Mouse (Mus musculus): ENCODE results near the gene Lsm4. TPM values are rescaled to one million over a fixed set of nuclear protein-coding genes. Genes with fewer than 3 reads are reported as not detected.

Gene Lsm4
- polyA plus RNA-seq, 1 experiment from 2014 or later = 275 TPM

DNA sequence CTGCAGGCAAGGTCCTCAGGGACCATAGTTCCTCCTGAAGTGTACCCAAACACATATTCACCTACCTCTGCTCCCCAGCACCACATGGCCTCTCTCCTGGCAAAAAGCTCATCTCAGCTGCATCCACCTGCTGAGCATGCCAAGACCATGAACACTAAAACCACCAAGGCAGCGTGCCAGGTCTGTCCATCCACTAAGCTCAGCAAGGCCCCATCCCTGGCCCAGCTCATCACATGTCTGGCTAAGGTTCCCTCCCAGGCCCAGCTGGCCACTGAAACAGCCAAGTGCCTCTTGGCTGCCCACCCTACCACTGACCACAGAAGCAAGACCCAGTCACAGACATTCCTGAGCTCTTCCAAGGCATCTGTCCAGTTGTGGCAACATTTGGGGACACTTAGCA, 37.2 kb downstream of the Lsm4 start:
- no peak overlapping the region for H3K4me3 ChIP-seq (replicated peaks)
- 95% methylated on average over 1 of the region's 1 CpGs for WGBS

DNA sequence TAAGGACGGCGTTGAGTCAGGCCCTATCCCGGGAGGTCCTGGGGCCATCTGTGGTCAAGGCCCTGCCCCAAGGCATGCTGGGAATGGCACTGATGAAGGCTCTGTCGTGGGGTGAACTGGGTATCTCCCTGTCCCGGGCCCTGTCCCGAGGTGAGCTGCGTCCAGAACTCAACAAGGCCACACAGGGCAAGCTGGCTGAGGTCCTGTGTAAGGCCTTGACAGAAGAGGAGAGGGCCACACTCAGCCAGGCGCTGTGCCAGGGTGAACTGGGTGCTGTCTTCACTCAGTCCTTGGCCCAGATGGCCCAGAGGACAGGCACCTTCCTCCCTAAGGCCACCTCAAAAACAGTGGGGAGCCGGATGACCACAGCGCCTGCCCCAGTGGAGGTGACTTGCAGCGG, 38.0 kb downstream of the Lsm4 start:
- no peak for ATAC-seq (ENCODE audit: low FRiP score)
- Histone ChIP-seq H3K27me3 (0 out of 2 replicates have a peak, but pooled peaks cover 8% of the 10 kb centered on the region), H3K4me3 (replicated peaks) (no peak overlapping the region), H3K27ac (no peak overlapping the region), H3K9ac (no peak overlapping the region), H3K4me1 (no peaks in the 10 kb centered on the region), H3K9me3 (no peaks in the 10 kb centered on the region), H3K36me3 (replicated peaks) (no peaks in the 10 kb centered on the region), H3K4me2 (no peak overlapping the region)
- WGBS = 84% methylated on average over 11 of the region's 11 CpGs

More for the DNA sequence above, 37.2 kb downstream of the Lsm4 start:
- H3K9ac ChIP-seq = no peak overlapping the region
- H3K27ac ChIP-seq = no peak overlapping the region
- H3K4me2 ChIP-seq = no peak overlapping the region
- H3K9me3 ChIP-seq = no peaks in the 10 kb centered on the region
- no peaks in the 10 kb centered on the region for H3K4me1 ChIP-seq
- 0 out of 2 replicates have a peak, but pooled peaks cover 3% of the 10 kb centered on the region for H3K27me3 ChIP-seq
- H3K36me3 ChIP-seq (replicated peaks) = no peaks in the 10 kb centered on the region
- ATAC-seq (ENCODE audit: low FRiP score) = no peak

GRCm38 (mm10) chr8:70713991-70714390, 40.9 kb downstream of the Lsm4 start:
- Histone ChIP-seq H3K27me3 (peaks cover 12% of the 10 kb centered on the region), H3K4me1 (no peaks in the 10 kb centered on the region), H3K4me3 (replicated peaks) (no peak overlapping the region), H3K4me2 (no peak overlapping the region), H3K27ac (no peak overlapping the region), H3K36me3 (replicated peaks) (no peaks in the 10 kb centered on the region), H3K9ac (no peak overlapping the region), H3K9me3 (no peaks in the 10 kb centered on the region)
- 80% methylated on average over 7 of the region's 7 CpGs for WGBS
- no peak for ATAC-seq (ENCODE audit: low FRiP score)

DNA sequence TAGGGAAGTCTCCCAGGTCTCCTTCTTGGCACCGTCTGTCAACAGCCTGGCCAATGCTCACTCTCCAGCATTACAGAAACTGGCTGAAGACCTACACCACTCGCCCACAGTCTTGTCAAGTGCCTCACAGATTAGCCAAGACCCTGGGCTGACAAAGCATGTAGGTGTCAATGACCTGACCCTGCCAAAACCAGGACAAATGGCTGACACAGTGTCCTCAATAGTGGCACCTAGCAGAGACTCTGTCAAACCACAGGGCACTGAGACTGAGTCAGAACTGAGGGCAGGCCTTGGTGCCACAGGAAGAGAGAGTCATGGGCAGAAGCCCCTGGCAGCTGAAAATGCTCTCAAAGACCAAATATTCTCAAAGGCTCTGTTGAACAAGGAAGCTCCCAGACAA, 42.0 kb downstream of the Lsm4 start:
- Histone ChIP-seq H3K27me3 (peaks cover 20% of the 10 kb centered on the region), H3K4me1 (no peaks in the 10 kb centered on the region), H3K36me3 (replicated peaks) (no peaks in the 10 kb centered on the region), H3K4me3 (replicated peaks) (no peak overlapping the region), H3K9ac (no peak overlapping the region), H3K4me2 (no peak overlapping the region), H3K27ac (no peak overlapping the region), H3K9me3 (no peaks in the 10 kb centered on the region)
- 76% methylated on average over 2 of the region's 2 CpGs for WGBS
- ATAC-seq (ENCODE audit: low FRiP score) = no peak

DNA sequence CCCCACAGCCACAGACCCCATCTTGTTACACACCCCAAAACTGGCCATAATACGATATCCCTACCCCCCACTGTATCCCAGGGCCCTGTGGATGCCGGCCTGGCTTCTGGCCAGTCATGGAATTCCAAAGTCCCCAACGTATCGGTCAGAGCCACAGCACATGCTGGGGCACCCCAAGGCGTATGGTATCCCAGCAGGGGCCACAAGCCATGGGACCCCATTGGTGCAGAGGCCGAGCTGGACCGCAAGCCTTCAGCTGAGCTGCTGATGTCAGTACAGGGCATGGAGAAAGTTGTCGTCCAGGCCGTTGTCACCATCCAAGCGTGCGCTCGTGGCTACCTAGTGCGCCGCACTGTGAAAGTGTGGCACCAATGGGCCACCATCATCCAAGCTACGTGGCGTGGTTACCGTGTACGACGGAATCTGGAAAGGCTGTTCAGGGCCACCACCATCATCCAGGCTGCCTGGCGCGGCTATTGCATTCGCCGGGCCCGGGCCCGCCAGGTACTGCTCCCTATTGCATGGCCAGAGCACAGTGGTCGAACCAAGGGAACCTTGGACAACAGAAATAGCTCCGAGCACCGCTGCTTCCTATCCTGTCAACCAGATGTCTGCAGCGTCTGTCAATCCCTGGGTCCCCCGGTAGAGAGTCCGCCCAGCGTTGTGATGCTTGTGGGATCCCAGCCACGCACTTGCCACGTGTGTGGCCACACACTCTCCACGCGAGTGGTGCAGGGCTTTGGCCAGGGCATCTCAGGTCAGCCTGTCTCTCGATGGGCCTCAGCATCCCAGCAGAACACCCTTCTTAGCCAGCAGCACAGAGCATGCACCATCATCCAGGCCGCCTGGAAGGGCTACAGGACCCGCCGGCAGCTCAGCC, 43.7 kb downstream of the Lsm4 start:
- WGBS = 85% methylated on average over 40 of the region's 40 CpGs
- H3K9ac ChIP-seq = no peak overlapping the region
- H3K9me3 ChIP-seq = no peaks in the 10 kb centered on the region
- no peaks in the 10 kb centered on the region for H3K4me1 ChIP-seq
- no peak overlapping the region for H3K27ac ChIP-seq
- no peak overlapping the region for H3K4me2 ChIP-seq
- ATAC-seq (ENCODE audit: low FRiP score) = no peak
- H3K27me3 ChIP-seq = peaks cover 24% of the 10 kb centered on the region
- H3K4me3 ChIP-seq (replicated peaks) = no peak overlapping the region
- H3K36me3 ChIP-seq (replicated peaks) = no peaks in the 10 kb centered on the region

DNA sequence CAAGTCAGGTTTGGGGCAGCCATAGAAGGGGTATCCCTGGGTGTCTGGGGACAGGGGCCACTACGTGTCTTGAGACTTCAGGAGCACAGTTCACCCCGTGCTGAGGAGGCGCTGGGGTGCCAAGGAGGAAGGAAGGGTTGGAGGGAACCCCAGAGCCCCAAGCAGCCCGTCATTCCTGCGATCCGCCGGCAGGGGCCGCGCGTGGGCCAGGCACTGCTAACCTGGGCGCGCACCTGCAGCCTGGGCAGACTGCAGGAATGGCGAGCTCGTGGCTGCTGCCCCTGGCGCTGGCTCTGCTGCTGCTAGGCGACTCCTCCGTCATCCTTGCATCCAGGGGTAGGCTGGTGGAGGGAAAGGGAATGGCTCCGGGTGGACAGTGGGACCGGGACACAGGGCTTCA, 45.2 kb downstream of the Lsm4 start, which contains the start of gene Gm3336:
Gm3336 (plus strand) TSS at position 247 of the 400 bp plus-strand sequence.
- Histone ChIP-seq H3K9me3 (no peaks in the 10 kb centered on the region), H3K9ac (no peak within 1 kb of the TSS), H3K4me2 (no peak within 1 kb of the TSS), H3K4me1 (no peaks in the 10 kb centered on the region), H3K4me3 (replicated peaks) (no peak within 1 kb of the TSS), H3K27ac (no peak within 1 kb of the TSS), H3K27me3 (peaks cover 24% of the 10 kb centered on the region), H3K36me3 (replicated peaks) (no peaks in the 10 kb centered on the region)
- under 1% methylated on average over 18 of the region's 19 CpGs for WGBS
- ATAC-seq (ENCODE audit: low FRiP score) = 0 out of 2 replicates have a peak, but pooled peaks have one; percentile 25

GRCm38 (mm10) chr8:70719796-70720270, 46.8 kb downstream of the Lsm4 start:
- Histone ChIP-seq H3K27ac (no peak overlapping the region), H3K9me3 (no peaks in the 10 kb centered on the region), H3K4me2 (no peak overlapping the region), H3K9ac (no peak overlapping the region), H3K4me3 (replicated peaks) (no peak overlapping the region), H3K36me3 (replicated peaks) (no peaks in the 10 kb centered on the region), H3K4me1 (no peaks in the 10 kb centered on the region), H3K27me3 (peaks cover 29% of the 10 kb centered on the region)
- 73% methylated on average over 9 of the region's 9 CpGs for WGBS
- no peak for ATAC-seq (ENCODE audit: low FRiP score)

DNA sequence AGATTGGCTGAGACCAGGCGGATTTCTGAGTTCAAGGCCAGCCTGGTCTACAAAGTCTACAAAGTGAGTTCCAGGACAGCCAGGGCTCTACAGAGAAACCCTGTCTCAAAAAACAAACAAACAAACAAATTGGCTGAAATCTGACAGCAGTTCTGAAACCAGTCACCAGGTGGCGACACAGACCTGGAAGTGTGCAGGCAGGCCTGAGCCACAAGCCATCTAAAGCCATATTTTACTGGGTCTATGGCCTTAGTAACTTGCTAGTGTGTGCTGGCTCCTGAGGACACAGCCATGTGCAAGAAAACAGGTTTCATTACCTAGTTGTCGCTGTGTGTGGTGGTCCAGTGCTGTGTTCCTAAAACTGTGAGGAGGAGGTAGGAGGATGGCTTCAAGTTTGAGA, 47.7 kb downstream of the Lsm4 start:
- ATAC-seq (ENCODE audit: low FRiP score) = peak; percentile 60; the same call in 1 of the 2 replicates
- WGBS = 9% methylated on average over 3 of the region's 3 CpGs

GRCm38 (mm10) chr8:70721601-70722000, 48.6 kb downstream of the Lsm4 start:
- WGBS = 82% methylated on average over 8 of the region's 8 CpGs

More for the DNA sequence above, 47.7 kb downstream of the Lsm4 start:
- Histone ChIP-seq H3K4me2 (no peak overlapping the region), H3K9me3 (no peaks in the 10 kb centered on the region), H3K4me3 (replicated peaks) (no peak overlapping the region), H3K9ac (no peak overlapping the region), H3K27me3 (peaks cover 21% of the 10 kb centered on the region), H3K36me3 (replicated peaks) (no peaks in the 10 kb centered on the region), H3K27ac (no peak overlapping the region), H3K4me1 (no peaks in the 10 kb centered on the region)

DNA sequence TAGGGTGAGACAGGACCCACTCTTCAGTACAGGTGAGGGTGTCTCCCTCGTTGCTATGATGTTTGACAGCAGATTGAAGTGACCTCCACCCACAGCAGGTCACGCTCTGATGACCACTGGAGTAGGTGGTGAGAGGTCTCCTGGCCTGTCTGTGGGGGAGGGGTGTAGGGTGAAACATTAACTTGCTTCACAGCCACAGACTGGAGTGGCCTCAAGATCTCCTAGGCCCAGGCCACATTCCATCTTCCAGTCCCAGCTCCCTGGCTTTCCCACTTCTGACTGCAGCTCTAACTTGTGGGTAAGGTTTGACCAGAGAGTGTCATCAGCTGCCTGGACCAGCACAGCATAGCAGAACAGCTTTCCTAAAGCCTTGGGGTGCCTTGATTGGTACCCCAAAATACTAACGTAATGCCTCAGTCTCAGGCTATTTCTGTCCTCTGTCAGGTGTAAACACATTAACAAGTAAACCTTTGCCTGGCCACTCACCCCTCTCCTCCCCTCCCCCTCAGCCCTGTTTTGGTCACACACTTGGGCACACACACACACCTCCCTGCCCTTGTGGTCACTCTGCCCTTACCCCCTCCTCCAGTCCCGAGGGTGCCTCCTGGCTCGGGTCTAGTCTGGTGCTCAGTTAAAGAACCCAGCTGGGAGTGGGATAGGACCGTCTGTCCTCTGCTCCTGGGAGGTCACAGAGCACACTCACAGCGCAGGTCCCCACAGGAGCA, 50.6 kb downstream of the Lsm4 start, which contains the start of gene Pde4c:
Pde4c (plus strand) TSS at position 235 of the 725 bp plus-strand sequence.
- H3K9me3 ChIP-seq = no peaks in the 10 kb centered on the region

More at GRCm38 (mm10) chr8:70721601-70722000, 48.6 kb downstream of the Lsm4 start:
- Histone ChIP-seq H3K9ac (no peak overlapping the region), H3K27me3 (peaks cover 28% of the 10 kb centered on the region), H3K27ac (no peak overlapping the region), H3K4me2 (no peak overlapping the region), H3K4me1 (0 out of 2 replicates have a peak, but pooled peaks cover under 1% of the 10 kb centered on the region), H3K36me3 (replicated peaks) (no peaks in the 10 kb centered on the region), H3K9me3 (no peaks in the 10 kb centered on the region), H3K4me3 (replicated peaks) (no peak overlapping the region)
- ATAC-seq (ENCODE audit: low FRiP score) = no peak

GRCm38 (mm10) chr8:70724216-70724615, 51.2 kb downstream of the Lsm4 start:
- 0 out of 2 replicates have a peak, but pooled peaks cover 3% of the 10 kb centered on the region for H3K4me1 ChIP-seq
- WGBS = 80% methylated on average over 12 of the region's 12 CpGs
- H3K27me3 ChIP-seq = peaks cover 47% of the 10 kb centered on the region
- H3K27ac ChIP-seq = no peak overlapping the region
- H3K4me3 ChIP-seq (replicated peaks) = no peak overlapping the region
- no peak overlapping the region for H3K4me2 ChIP-seq
- H3K36me3 ChIP-seq (replicated peaks) = no peaks in the 10 kb centered on the region
- H3K9ac ChIP-seq = no peak overlapping the region
- no peak for ATAC-seq (ENCODE audit: low FRiP score)
- no peaks in the 10 kb centered on the region for H3K9me3 ChIP-seq

More for the DNA sequence above, 50.6 kb downstream of the Lsm4 start, which contains the start of gene Pde4c:
- Histone ChIP-seq H3K4me2 (no peak within 1 kb of the TSS), H3K36me3 (replicated peaks) (no peaks in the 10 kb centered on the region), H3K4me3 (replicated peaks) (no peak within 1 kb of the TSS), H3K4me1 (0 out of 2 replicates have a peak, but pooled peaks cover 3% of the 10 kb centered on the region), H3K9ac (no peak within 1 kb of the TSS), H3K27me3 (peaks cover 43% of the 10 kb centered on the region), H3K27ac (no peak within 1 kb of the TSS)
- WGBS = 72% methylated on average over 7 of the region's 7 CpGs
- ATAC-seq (ENCODE audit: low FRiP score) = no peak

GRCm38 (mm10) chr8:70725792-70726447, 52.9 kb downstream of the Lsm4 start:
- Histone ChIP-seq H3K9ac (no peak overlapping the region), H3K36me3 (replicated peaks) (no peaks in the 10 kb centered on the region), H3K4me1 (peaks cover 10% of the 10 kb centered on the region), H3K4me2 (no peak overlapping the region), H3K27me3 (peaks cover 52% of the 10 kb centered on the region), H3K9me3 (no peaks in the 10 kb centered on the region), H3K27ac (no peak overlapping the region), H3K4me3 (replicated peaks) (no peak overlapping the region)
- ATAC-seq (ENCODE audit: low FRiP score) = no peak
- WGBS = 25% methylated on average over 14 of the region's 14 CpGs
